Mouse (Mus musculus) heart, embryonic 12.5 days (tissue): ENCODE results near the gene Ankrd13d. TPM values are rescaled to one million over a fixed set of nuclear protein-coding genes. Genes with fewer than 3 reads are reported as not detected.

Experiments used
- ATAC-seq: fragments of 200-750 bp; cut with Nextera tagmentation; 2 replicates; pipeline ENCODE4 v1.8.0; 2017; ENCODE audit warnings: moderate TSS enrichment, moderate library complexity; ENCODE audit not compliant: insufficient number of reproducible peaks, low FRiP score
- H3K27ac ChIP-seq: fragments of 300-500 bp; sonication (generic); 2 replicates; pipeline ENCODE4 v1.5.1; 2016; ENCODE audit warnings: mild to moderate bottlenecking, moderate library complexity; ENCODE audit not compliant: poor library complexity, severe bottlenecking
- H3K27me3 ChIP-seq: fragments of 300-500 bp; sonication (generic); replicated peaks from 2 replicates; pipeline ENCODE4 v1.6.1; 2016; ENCODE audit warnings: mild to moderate bottlenecking, moderate library complexity
- H3K36me3 ChIP-seq: fragments of 300-500 bp; sonication (generic); 2 replicates; pipeline ENCODE4 v1.6.1; 2016; ENCODE audit warnings: mild to moderate bottlenecking, moderate library complexity
- H3K4me1 ChIP-seq: fragments of 300-500 bp; sonication (generic); replicated peaks from 2 replicates; pipeline ENCODE4 v1.6.1; 2016; ENCODE audit warnings: mild to moderate bottlenecking
- H3K4me2 ChIP-seq: fragments of 300-500 bp; sonication (generic); 2 replicates; pipeline ENCODE4 v1.6.1; 2016; ENCODE audit warnings: mild to moderate bottlenecking, moderate library complexity
- H3K4me3 ChIP-seq: fragments of 300-500 bp; sonication (generic); 2 replicates; pipeline ENCODE4 v1.5.1; 2016; ENCODE audit warnings: mild to moderate bottlenecking
- H3K9ac ChIP-seq: fragments of 300-500 bp; sonication (generic); 2 replicates; pipeline ENCODE4 v1.6.1; 2016; ENCODE audit warnings: mild to moderate bottlenecking, moderate library complexity
- H3K9me3 ChIP-seq: fragments of 300-500 bp; sonication (generic); replicated peaks from 2 replicates; pipeline ENCODE4 v1.6.1; 2016; ENCODE audit warnings: mild to moderate bottlenecking, moderate library complexity
- WGBS: fragments of 180-500 bp; shearing (Covaris S2); methylation state at CpG from one replicate; pipeline ENCODE4 v1.1.7; 2016; 5-methylcytosine and 5-hydroxymethylcytosine counted together
- polyA plus RNA-seq: library from polyadenylated mRNA; unstranded; fragments of >200 nt; fragmentation: Nextera tagmentation; extraction: Ambion mirVana; gene quantifications from 2 replicates; pipeline ENCODE4 v1.2.1, GENCODE M21; 2016

Ankrd13d gene
- polyA plus RNA-seq, 1 experiment from 2014 or later = 1.6 TPM

- Histone ChIP-seq H3K4me1 (peaks cover 11% of the 10 kb centered on the region; the same call in 1 of the 2 replicates), H3K9me3 (no peaks in the 10 kb centered on the region; the same call in 1 of the 2 replicates), H3K4me3 (no peak overlapping the region), H3K9ac (no peak overlapping the region), H3K4me2 (no peak overlapping the region), H3K36me3 (peaks cover 74% of the 10 kb centered on the region), H3K27ac (no peak overlapping the region), H3K27me3 (no peaks in the 10 kb centered on the region)
- WGBS = 81% methylated on average over 15 of the region's 15 CpGs
- no peak for ATAC-seq
These were observed 7.8 kb upstream of the Ankrd13d start for GRCm38 (mm10) chr19:4290749-4291148.

- ATAC-seq = no peak
- H3K27ac ChIP-seq = no peak overlapping the region
- H3K9me3 ChIP-seq = no peaks in the 10 kb centered on the region; the same call in 1 of the 2 replicates
- no peaks in the 10 kb centered on the region; the same call in 1 of the 2 replicates for H3K4me1 ChIP-seq
- peak overlapping the region; percentile 53; the same call in 1 of the 2 replicates for H3K4me3 ChIP-seq
- H3K9ac ChIP-seq = no peak overlapping the region
- peak overlapping the region; percentile 83 for H3K4me2 ChIP-seq
- peaks cover 34% of the 10 kb centered on the region for H3K36me3 ChIP-seq
- WGBS = 42% methylated on average over 7 of the region's 7 CpGs
- peaks cover 15% of the 10 kb centered on the region for H3K27me3 ChIP-seq
These were observed 716 bp upstream of the Ankrd13d start for GRCm38 (mm10) chr19:4283653-4284052.

GRCm38 (mm10) chr19:4280425-4280824, 2.5 kb downstream of the Ankrd13d start:
- 90% methylated on average over 9 of the region's 9 CpGs for WGBS
- Histone ChIP-seq H3K27me3 (peaks cover 15% of the 10 kb centered on the region), H3K4me3 (no peak overlapping the region), H3K36me3 (peaks cover 2% of the 10 kb centered on the region), H3K9me3 (no peaks in the 10 kb centered on the region), H3K4me1 (no peaks in the 10 kb centered on the region; the same call in 1 of the 2 replicates), H3K9ac (no peak overlapping the region), H3K27ac (no peak overlapping the region), H3K4me2 (no peak overlapping the region)
- ATAC-seq = no peak

- Histone ChIP-seq H3K9me3 (no peaks in the 10 kb centered on the region), H3K27me3 (peaks cover 15% of the 10 kb centered on the region), H3K4me1 (no peaks in the 10 kb centered on the region; the same call in 1 of the 2 replicates), H3K36me3 (no peaks in the 10 kb centered on the region), H3K4me3 (no peak overlapping the region), H3K4me2 (no peak overlapping the region), H3K9ac (no peak overlapping the region), H3K27ac (no peak overlapping the region)
- 85% methylated on average over 1 of the region's 1 CpGs for WGBS
- no peak for ATAC-seq
These were observed 3.5 kb downstream of the Ankrd13d start for GRCm38 (mm10) chr19:4279487-4279886.

GRCm38 (mm10) chr19:4270972-4271371, 12.0 kb downstream of the Ankrd13d start:
- H3K27ac ChIP-seq = no peak overlapping the region

GRCm38 (mm10) chr19:4270187-4270586, 12.8 kb downstream of the Ankrd13d start:
- H3K9ac ChIP-seq = no peak overlapping the region
- H3K27ac ChIP-seq = no peak overlapping the region
- WGBS = 50% methylated on average over 6 of the region's 6 CpGs
- H3K36me3 ChIP-seq = no peaks in the 10 kb centered on the region
- no peak for ATAC-seq
- H3K27me3 ChIP-seq = peaks cover 50% of the 10 kb centered on the region
- H3K4me1 ChIP-seq = peaks cover 11% of the 10 kb centered on the region
- H3K9me3 ChIP-seq = no peaks in the 10 kb centered on the region
- H3K4me2 ChIP-seq = no peak overlapping the region
- no peak overlapping the region for H3K4me3 ChIP-seq

More at GRCm38 (mm10) chr19:4270972-4271371, 12.0 kb downstream of the Ankrd13d start:
- no peak overlapping the region for H3K9ac ChIP-seq
- WGBS = 87% methylated on average over 11 of the region's 11 CpGs
- H3K4me1 ChIP-seq = peaks cover 11% of the 10 kb centered on the region
- ATAC-seq = no peak
- H3K36me3 ChIP-seq = no peaks in the 10 kb centered on the region
- H3K27me3 ChIP-seq = peaks cover 50% of the 10 kb centered on the region
- no peaks in the 10 kb centered on the region for H3K9me3 ChIP-seq
- no peak overlapping the region for H3K4me3 ChIP-seq
- H3K4me2 ChIP-seq = no peak overlapping the region

- peaks cover 11% of the 10 kb centered on the region for H3K4me1 ChIP-seq
- H3K4me2 ChIP-seq = peak within 1 kb of the TSS; percentile 80
- peak within 1 kb of the TSS; percentile 64 for H3K9ac ChIP-seq
- H3K27ac ChIP-seq = no peak within 1 kb of the TSS
- peak within 1 kb of the TSS; percentile 51 for H3K4me3 ChIP-seq
- H3K36me3 ChIP-seq = no peaks in the 10 kb centered on the region
- H3K9me3 ChIP-seq = no peaks in the 10 kb centered on the region
- peak; percentile 70 for ATAC-seq
- WGBS = 7% methylated on average over 46 of the region's 46 CpGs
- peaks cover 50% of the 10 kb centered on the region for H3K27me3 ChIP-seq
These were observed 14.2 kb downstream of the Ankrd13d start, which contains the start of gene Ssh3 for GRCm38 (mm10) chr19:4268566-4269361. Ssh3 (minus strand) TSS chr19:4269180.

- no peak for ATAC-seq
- H3K27ac ChIP-seq = no peak overlapping the region
- H3K9me3 ChIP-seq = no peaks in the 10 kb centered on the region
- peaks cover 45% of the 10 kb centered on the region for H3K27me3 ChIP-seq
- no peak overlapping the region for H3K4me3 ChIP-seq
- no peak overlapping the region for H3K9ac ChIP-seq
- H3K4me1 ChIP-seq = peaks cover 11% of the 10 kb centered on the region
- H3K4me2 ChIP-seq = no peak overlapping the region
- WGBS = 60% methylated on average over 4 of the region's 4 CpGs
- H3K36me3 ChIP-seq = no peaks in the 10 kb centered on the region
These were observed 17.0 kb downstream of the Ankrd13d start for GRCm38 (mm10) chr19:4265956-4266355.

GRCm38 (mm10) chr19:4264171-4264780, 18.7 kb downstream of the Ankrd13d start:
- Histone ChIP-seq H3K27me3 (peaks cover 28% of the 10 kb centered on the region), H3K9ac (no peak overlapping the region), H3K4me3 (no peak overlapping the region), H3K9me3 (no peaks in the 10 kb centered on the region), H3K4me1 (peaks cover 8% of the 10 kb centered on the region), H3K27ac (no peak overlapping the region), H3K36me3 (no peaks in the 10 kb centered on the region), H3K4me2 (no peak overlapping the region)
- 85% methylated on average over 6 of the region's 6 CpGs for WGBS
- ATAC-seq = no peak

GRCm38 (mm10) chr19:4263702-4264101, 19.2 kb downstream of the Ankrd13d start:
- no peak overlapping the region for H3K4me2 ChIP-seq
- no peak overlapping the region for H3K4me3 ChIP-seq
- peaks cover 23% of the 10 kb centered on the region for H3K27me3 ChIP-seq
- no peak overlapping the region for H3K9ac ChIP-seq
- H3K36me3 ChIP-seq = no peaks in the 10 kb centered on the region
- 63% methylated on average over 14 of the region's 14 CpGs for WGBS
- H3K27ac ChIP-seq = no peak overlapping the region
- no peaks in the 10 kb centered on the region for H3K9me3 ChIP-seq
- no peak for ATAC-seq
- H3K4me1 ChIP-seq = peaks cover 4% of the 10 kb centered on the region

GRCm38 (mm10) chr19:4262756-4263155, 20.2 kb downstream of the Ankrd13d start:
- WGBS = 64% methylated on average over 6 of the region's 6 CpGs
- H3K9me3 ChIP-seq = no peaks in the 10 kb centered on the region
- peaks cover 4% of the 10 kb centered on the region; the same call in 1 of the 2 replicates for H3K4me1 ChIP-seq
- H3K4me2 ChIP-seq = no peak overlapping the region
- H3K36me3 ChIP-seq = no peaks in the 10 kb centered on the region
- no peak overlapping the region for H3K4me3 ChIP-seq
- no peak for ATAC-seq
- no peak overlapping the region for H3K9ac ChIP-seq
- no peak overlapping the region for H3K27ac ChIP-seq
- peaks cover 13% of the 10 kb centered on the region for H3K27me3 ChIP-seq
